Mouse (Mus musculus) layer of hippocampus, adult 8-10 months (tissue): ENCODE results near the gene Htra3. TPM values are rescaled to one million over a fixed set of nuclear protein-coding genes. Genes with fewer than 3 reads are reported as not detected.

Experiments
- DNase-seq, 2 experiments: peaks; one replicate each; pipeline ENCODE4 v3.0.0; 2022; ENCODE audit warnings: low spot score in 2 of 2
- total RNA-seq, 4 experiments: library from RNA; stranded (reverse); gene quantifications; 2 replicates each; pipeline ENCODE4 v1.2.4; 2022

The Htra3 gene
- 10 to 100 TPM in 1 of 4 experiments, 1 to 10 TPM in 3; 4.8 to 11.1 (median 8.9) TPM for total RNA-seq

GRCm38 (mm10) chr5:35679256-35680155 is at the start of gene Htra3:
Gene Htra3 (minus strand): TSS chr5:35679782.
- DNase-seq: no peak

DNA sequence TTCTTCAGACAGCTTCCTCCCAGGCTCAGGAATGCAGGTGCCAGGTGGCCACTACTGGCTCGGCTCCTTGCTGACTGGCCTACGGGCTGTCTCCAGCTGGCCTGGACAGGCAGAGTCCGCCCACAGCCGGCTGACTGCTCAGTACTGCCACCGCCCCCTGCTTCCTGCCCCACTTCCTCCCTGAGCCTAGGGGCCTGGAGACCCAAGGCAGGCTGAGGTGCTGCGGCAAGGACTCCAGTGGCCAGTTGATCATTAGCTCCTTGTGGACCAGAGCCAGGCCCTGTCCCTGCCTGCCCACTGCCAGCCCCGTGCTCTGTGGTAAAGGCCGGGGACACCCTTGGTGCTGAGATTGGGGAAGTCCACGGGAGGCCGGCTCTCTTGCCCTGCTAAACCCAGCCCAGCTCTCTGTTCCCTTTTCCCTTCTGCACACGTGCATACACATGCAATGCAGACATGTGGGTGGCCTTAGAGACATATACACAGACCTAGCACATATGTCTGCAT is 49.4 kb upstream of the Htra3 start:
- peak; percentile 25 to 37 for DNase-seq

DNA sequence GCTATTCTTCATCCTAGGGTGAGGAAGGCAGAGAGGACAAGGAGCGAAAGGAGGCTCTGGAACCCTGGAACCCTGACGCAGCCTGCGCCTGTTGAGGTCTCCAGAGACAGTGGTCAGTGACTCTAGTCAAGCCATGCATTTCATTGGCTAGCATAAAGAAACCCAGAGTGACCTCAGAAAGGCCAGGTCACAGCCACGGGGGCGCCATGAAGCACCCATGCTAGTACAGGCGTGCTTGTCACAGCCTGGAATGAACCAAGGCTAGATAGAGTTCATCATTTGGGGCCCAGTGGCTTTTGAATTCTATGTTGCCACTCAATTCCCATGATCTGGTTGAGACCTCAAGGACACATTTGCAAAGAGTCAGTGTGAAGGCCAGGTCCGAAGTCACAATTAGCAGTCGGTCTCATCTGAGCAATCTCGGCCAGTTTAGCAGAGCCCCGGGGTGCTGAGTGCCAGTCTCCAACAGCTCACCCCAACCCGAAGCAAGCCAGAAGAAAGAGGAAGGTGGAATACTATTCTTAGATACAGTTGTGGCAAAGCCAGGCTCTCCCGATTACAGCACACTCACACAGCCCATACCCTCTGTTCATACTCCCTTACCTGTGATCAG is 48.9 kb upstream of the Htra3 start:
- DNase-seq: no peak

- no peak for DNase-seq
Measured at GRCm38 (mm10) chr5:35727447-35727846, 47.9 kb upstream of the Htra3 start.

GRCm38 (mm10) chr5:35725840-35726239 is 46.3 kb upstream of the Htra3 start:
- no peak for DNase-seq

GRCm38 (mm10) chr5:35723900-35724299 is 44.3 kb upstream of the Htra3 start:
- no peak for DNase-seq

DNA sequence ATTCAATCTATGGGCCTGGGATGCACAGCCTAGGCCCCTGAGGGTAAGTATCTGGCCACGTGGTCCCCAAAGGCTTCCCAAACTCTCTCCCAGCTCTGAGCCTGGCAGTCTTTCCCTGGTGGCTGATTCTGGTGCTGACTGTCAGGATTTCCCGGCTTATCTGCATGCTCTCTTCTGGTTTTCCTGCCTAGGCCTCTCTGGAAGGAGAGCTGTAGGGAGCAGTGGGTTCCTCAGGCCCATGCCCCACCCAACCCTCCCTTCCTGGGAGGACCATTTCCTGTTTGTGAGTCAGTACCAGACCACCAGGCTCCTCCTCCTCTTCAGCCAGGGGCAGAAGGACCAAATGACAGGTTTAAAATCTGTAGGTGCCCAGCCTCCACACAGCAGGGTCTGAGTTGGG is 43.1 kb upstream of the Htra3 start:
- no peak for DNase-seq

GRCm38 (mm10) chr5:35721933-35722332 is 42.4 kb upstream of the Htra3 start:
- DNase-seq: no peak

DNA sequence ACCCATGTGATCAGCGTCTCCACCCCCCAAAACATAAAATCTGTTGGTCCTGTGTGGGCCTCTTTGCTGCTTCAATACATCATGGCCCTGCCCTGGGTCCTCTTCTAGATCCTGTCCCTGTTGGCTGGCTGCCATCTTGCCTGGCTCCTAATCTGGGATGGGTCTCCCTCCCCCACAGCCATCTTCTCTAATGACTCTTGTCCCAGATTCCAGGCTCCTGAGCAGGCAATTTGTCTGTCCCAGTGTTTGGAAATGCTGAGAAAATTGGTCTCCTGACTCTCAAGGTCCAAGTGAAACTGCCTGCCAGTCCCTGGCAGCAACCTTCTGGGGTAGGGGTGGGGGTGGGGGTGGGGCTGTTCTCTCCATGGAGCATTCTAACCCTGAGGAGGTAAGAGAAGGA is 40.3 kb upstream of the Htra3 start:
- no peak for DNase-seq

DNA sequence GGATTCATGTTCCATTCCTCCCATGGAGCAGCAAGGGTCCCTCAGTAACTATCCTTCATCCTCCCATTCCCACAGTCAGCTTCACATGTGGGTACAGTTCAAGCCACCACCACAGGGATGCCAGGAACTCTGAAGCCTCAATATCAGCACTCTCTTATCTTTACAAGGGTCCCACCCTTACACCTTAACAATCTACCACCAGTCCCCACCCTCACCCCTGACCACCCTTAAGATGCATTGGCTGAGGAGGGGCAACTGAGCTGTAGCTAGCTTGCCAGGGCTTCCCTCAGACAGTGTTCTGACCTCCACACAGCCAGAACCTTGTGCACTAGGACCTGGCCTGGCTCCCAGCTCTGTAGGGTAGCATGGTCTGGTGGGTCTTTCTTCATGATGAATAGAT is 39.8 kb upstream of the Htra3 start:
- no peak for DNase-seq

DNA sequence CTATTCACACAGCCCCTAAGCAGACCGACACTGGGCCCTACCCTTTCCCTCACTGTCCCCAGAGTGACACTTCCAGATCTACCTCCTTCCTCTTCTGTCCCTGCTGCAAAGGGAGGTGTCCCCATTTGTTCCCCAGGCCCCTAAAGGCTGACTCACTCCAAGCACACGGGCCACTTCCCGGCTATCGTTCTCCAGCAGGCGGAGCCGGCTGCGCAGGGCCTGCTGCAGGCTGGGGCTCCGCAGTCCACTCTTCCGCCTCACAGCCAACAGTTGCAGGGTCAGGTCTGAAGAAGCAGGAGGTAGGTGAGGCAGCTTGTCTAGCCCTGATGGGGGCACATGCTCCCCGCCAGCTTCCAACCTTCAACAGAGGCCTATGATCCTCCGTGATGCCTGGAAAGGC is 39.2 kb upstream of the Htra3 start:
- DNase-seq: no peak

DNA sequence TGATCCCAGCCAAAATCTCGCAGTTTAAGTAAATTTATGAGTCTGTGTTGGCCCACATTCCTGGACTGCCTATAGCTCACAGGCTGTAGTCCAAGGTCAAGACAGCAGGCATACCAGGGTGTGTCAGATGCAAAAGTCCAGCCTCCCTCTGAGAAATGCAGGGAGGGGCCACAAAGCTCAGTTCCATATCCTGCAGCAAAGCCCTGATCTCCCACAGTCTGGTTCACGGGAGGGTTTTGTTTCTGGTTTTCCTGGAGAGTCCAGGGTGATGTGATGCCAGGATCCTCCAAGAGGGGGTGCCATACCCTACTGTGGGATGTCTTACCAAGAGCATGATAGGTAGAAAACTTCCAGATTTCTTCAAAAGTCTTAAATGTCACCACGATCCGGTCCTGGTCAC is 38.4 kb upstream of the Htra3 start:
- peak; percentile 32 to 40 for DNase-seq

GRCm38 (mm10) chr5:35717455-35717854 is 37.9 kb upstream of the Htra3 start:
- no peak for DNase-seq

DNA sequence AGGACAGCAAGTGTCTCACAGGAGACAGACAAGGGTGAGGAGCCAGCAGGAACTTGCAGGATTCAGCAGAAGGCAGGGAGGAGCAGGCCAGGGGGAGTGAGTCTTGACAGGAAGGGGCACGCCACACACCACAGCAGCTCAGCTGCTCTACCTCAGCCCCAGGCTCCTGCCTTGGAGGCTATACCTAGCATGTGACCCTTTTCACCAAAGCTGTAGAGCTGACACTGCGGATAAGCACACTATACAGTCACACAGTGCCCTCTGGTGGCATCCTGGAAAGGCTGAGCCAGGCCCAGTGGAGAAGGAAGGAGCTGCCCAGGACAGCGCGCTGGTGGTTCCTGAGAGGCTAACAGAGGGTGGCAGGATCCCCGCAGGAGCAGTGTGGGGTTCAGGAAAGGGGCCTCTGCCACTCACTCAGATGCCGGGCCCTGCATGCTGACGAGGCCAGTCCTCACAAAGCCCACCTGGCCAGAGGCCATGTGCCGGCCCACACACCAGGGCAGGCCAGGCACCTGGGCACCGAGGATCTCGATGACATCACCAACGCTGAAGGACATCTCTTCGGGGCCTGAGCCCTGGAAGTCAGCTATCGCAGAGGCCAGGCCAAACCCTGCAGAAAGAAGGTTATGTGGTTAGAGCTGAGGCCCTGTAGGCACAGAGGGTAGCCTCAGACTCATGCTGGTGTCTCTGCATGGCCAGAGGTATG is 34.2 kb upstream of the Htra3 start:
- DNase-seq: peak; percentile 36 to 59

DNA sequence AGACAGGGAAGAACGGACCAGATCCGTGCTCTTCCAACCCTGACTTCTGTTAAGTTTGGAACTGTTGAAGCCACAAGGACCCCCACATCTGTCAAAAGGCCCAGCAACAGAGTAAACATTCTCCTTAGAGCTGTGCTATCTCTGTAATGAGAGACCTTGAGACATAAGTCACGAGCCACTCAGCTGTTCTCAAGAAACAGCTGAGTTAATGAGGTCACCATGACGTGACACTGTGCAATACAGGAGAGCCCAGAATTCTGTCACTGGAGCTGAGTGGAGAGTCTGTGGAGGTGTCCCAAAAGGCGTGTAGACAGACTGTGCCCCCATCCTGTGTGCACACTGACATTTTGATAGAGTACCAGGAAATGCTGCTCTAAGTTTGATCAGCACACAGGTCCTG is 32.9 kb upstream of the Htra3 start:
- no peak for DNase-seq

GRCm38 (mm10) chr5:35710931-35711330 is 31.3 kb upstream of the Htra3 start:
- DNase-seq: no peak

DNA sequence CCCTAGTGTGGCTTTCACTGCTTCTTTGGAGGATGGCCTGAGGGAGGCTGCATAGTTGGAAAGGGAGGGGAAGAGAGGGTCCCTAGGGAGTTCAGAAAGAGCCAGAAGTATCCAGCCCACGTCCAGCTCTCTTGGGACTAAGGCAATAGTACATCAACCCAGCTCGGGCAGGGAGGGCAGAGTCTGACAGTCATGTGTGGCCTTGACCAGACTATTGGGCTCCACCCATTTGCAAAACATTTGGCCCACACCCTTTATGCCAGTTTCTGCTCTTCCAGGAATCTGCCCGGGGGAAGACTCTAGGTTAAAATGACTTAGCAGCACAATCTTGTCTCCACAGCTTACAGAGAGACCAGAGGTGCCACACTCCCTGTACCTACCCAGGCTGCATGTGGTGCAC is 30.9 kb upstream of the Htra3 start:
- no peak for DNase-seq

DNA sequence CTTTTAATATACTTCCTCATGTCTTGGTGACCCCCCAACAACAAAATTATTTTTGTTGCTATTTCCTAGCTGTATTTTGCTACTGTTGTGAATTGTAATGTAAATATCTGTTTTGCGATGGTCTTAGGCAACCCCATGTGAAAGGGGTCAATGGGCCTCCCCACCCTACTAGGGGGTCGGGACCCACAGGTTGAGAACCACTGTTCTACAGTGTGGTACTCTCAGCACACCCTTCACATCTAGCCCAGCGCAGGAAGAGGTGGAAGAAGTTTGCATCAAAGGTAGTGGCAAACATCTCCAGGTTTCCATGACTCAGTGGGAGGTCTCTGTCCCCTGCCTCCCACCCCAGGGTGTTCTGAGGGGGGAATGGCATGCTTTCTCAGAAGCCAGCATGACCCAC is 25.8 kb upstream of the Htra3 start:
- no peak for DNase-seq

GRCm38 (mm10) chr5:35703814-35704213 is 24.2 kb upstream of the Htra3 start:
- DNase-seq: no peak

- DNase-seq: no peak
Measured at GRCm38 (mm10) chr5:35703183-35703582, 23.6 kb upstream of the Htra3 start.

DNA sequence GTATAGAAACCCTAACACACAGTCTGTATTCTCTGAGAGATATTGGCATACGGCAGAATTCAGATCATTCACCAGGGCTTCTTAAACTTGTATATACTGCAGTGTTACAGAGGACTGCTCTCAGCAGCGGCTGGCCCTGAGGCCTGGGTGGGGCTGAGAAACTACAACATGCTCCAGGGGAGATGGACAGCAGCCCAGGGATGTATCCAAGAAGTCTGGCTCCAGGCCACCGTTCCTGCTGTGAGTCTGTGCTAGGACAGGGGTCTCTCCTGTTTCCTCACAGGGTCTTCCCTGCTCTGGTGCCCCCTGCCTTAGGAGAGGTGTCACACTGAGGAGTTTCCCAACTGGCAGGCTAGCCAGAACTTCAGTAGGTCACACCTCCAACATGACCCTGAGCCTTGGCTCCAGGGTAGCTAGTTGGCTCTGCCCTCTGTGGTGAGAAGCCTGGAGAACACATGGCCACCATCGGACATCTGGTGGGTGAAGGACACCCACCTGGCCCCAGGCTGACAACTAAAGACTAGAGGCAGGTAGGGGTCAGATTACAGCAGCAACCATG is 23.1 kb upstream of the Htra3 start:
- no peak for DNase-seq

DNA sequence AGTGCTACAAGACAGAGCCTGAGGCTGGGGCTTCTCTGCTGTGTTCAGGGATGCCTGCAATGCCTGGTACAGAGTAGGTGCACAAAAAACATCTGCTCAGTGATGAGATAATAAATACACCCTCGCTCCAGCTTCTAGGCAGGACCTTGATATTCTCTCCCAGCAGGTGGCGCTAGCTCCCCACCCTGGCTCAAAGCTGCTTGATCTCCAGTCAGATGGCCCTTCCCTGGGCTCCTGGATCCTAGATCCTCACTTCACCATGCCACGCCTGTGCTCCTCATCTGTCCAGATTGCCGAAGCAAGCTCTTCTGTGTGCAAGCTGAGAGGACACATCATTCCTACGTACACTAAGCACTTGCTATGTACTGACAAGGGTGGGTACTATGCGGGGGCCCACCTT is 21.5 kb upstream of the Htra3 start:
- DNase-seq: peak; percentile 39 to 76
